Mouse (Mus musculus): ENCODE measurements around the gene Mlf1. TPM values are rescaled to one million over a fixed set of nuclear protein-coding genes. Genes with fewer than 3 reads are reported as not detected.
A peak's percentile ranks its signal among the peaks of the same experiment; 100 is the strongest.

Gene Mlf1
- 4.8 and 5.6 TPM in 2 replicates for polyA plus RNA-seq (2014; fragmentation: Nextera tagmentation; extraction: Ambion mirVana)

DNA sequence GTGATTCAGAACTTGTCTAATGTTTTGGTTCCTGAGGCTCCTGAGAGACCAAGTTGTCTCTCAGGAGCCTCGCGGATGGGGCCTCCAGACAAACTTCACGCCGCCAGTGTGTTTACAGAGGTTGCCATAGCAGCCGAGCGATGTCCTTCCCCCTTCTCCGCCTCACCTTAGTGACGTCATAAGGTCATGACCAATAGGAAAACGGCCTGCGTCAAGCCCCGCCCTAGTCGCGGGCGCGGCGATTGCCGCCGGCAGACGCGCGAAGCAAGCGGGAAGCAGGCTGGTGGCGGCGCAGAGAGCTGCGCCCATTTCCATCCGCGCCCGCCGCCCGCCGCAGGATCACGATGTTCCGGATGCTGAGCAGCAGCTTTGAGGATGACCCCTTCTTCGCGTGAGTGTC lies at the start of gene Mlf1:
Gene Mlf1 (plus strand): TSS at position 226 of the 400 bp plus-strand sequence.
- peak within 1 kb of the TSS; percentile 46 for H3K4me3 ChIP-seq (ENCODE audit: low read depth, low read length)
- ATAC-seq (replicated peaks; ENCODE audit: low FRiP score): peak; percentile 94
- H3K9ac ChIP-seq (ENCODE audit: low read depth, low read length): peak within 1 kb of the TSS; percentile 37; the same call in 1 of the 2 replicates
- H3K9me3 ChIP-seq (ENCODE audit: control insufficient read depth, low read length): no peaks in the 10 kb centered on the region
- peaks cover 10% of the 10 kb centered on the region; the same call in 1 of the 2 replicates for H3K27me3 ChIP-seq (replicated peaks; ENCODE audit: control insufficient read depth, insufficient read depth, low read length)
- no peaks in the 10 kb centered on the region for H3K36me3 ChIP-seq (ENCODE audit: control insufficient read depth, insufficient read depth, low read length)
- peak; percentile 79 for DNase-seq (ENCODE audit: low spot score)
- peak within 1 kb of the TSS; percentile 80 for H3K4me2 ChIP-seq
- no peaks in the 10 kb centered on the region for H3K4me1 ChIP-seq (replicated peaks; ENCODE audit: control insufficient read depth, insufficient read depth, low read length)
- no peak within 1 kb of the TSS for H3K27ac ChIP-seq (ENCODE audit: low read depth, low read length)
- under 1% methylated on average over 34 of the region's 35 CpGs for WGBS

DNA sequence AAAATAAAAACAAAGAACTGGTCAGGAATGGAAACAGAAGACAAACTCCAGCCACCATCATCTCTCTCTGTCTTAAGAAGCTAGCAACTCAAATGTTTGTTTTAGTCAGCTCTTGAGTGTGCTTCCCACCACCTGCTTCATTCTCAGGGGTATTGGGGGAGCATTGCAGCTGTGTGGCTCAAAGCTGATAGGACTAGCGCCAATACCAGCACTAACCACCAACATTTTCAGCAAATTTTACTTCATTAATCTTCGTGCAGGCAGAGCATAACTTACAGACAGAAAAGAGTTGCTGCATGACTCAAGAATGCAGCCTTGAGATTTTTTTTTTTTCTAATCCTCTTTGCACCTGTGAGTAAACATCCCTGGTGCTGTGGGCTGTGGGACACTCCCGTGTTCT lies 34.3 kb upstream of the Mlf1 start:
- Histone ChIP-seq H3K9me3 (ENCODE audit: control insufficient read depth, low read length) (no peaks in the 10 kb centered on the region), H3K27me3 (replicated peaks; ENCODE audit: control insufficient read depth, insufficient read depth, low read length) (no peaks in the 10 kb centered on the region), H3K4me1 (replicated peaks; ENCODE audit: control insufficient read depth, insufficient read depth, low read length) (no peaks in the 10 kb centered on the region), H3K9ac (ENCODE audit: low read depth, low read length) (no peak overlapping the region), H3K4me3 (ENCODE audit: low read depth, low read length) (no peak overlapping the region), H3K4me2 (no peak overlapping the region), H3K27ac (ENCODE audit: low read depth, low read length) (no peak overlapping the region), H3K36me3 (ENCODE audit: control insufficient read depth, insufficient read depth, low read length) (no peaks in the 10 kb centered on the region)
- WGBS: 57% methylated on average over 3 of the region's 3 CpGs
- ATAC-seq (replicated peaks; ENCODE audit: low FRiP score): no peak
- no peak for DNase-seq (ENCODE audit: low spot score)

DNA sequence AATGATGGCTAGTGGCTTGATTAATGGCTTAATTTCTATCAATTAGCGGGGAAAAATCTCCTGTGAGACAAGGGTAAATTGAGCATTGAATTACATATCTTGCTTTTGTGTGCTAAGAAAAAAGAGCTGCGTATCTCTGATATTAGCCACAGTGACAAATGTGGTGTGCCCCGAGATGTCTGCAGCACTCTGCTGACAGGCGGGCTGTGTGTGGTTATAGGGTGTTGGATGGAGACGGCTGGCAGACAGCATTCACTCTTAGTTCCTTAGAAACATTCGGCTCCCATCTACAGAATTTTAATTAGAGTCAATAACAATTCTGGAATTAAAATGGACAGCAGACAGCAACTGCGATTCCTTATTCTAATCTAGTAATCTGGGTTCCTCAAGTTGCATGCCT lies 33.0 kb upstream of the Mlf1 start:
- Histone ChIP-seq H3K4me2 (no peak overlapping the region), H3K27ac (ENCODE audit: low read depth, low read length) (no peak overlapping the region), H3K27me3 (replicated peaks; ENCODE audit: control insufficient read depth, insufficient read depth, low read length) (no peaks in the 10 kb centered on the region), H3K4me1 (replicated peaks; ENCODE audit: control insufficient read depth, insufficient read depth, low read length) (no peaks in the 10 kb centered on the region), H3K4me3 (ENCODE audit: low read depth, low read length) (no peak overlapping the region), H3K36me3 (ENCODE audit: control insufficient read depth, insufficient read depth, low read length) (no peaks in the 10 kb centered on the region), H3K9me3 (ENCODE audit: control insufficient read depth, low read length) (no peaks in the 10 kb centered on the region), H3K9ac (ENCODE audit: low read depth, low read length) (no peak overlapping the region)
- DNase-seq (ENCODE audit: low spot score): no peak
- WGBS: 67% methylated on average over 7 of the region's 7 CpGs
- ATAC-seq (replicated peaks; ENCODE audit: low FRiP score): no peak

DNA sequence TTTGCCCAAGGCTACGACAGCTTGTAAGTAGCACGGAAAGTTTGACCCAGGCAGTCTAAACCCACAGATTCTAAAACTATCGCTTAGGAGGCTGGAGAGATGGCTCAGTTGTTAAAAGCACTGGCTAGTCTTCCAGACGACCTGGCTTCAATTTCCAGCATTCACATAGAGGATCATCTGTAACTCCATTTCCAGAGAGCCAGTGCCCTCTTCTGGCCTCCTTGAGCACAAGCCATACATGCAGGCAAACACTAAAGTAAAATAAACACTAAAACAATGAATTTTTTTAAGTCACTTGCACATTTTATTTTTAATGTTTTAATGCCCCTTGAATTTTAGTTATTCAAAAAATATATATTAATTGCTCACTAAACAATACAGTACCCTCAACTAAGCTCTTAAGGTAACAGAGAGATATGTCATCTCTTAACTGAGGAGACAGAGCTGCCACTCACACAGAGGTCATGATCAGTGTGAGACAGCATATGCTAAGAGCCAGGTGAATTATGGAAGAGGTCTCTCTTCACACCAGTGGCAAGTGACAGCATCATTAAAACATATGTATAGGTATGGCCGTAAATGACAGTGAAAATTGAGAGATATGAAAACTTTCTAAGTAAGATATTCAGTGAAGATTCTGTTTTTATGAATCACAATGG lies 30.8 kb upstream of the Mlf1 start:
- no peak overlapping the region for H3K4me3 ChIP-seq (ENCODE audit: low read depth, low read length)
- H3K27ac ChIP-seq (ENCODE audit: low read depth, low read length): no peak overlapping the region
- DNase-seq (ENCODE audit: low spot score): no peak
- no peaks in the 10 kb centered on the region for H3K4me1 ChIP-seq (replicated peaks; ENCODE audit: control insufficient read depth, insufficient read depth, low read length)
- ATAC-seq (replicated peaks; ENCODE audit: low FRiP score): no peak
- H3K27me3 ChIP-seq (replicated peaks; ENCODE audit: control insufficient read depth, insufficient read depth, low read length): no peaks in the 10 kb centered on the region
- H3K4me2 ChIP-seq: no peak overlapping the region
- H3K36me3 ChIP-seq (ENCODE audit: control insufficient read depth, insufficient read depth, low read length): no peaks in the 10 kb centered on the region
- H3K9ac ChIP-seq (ENCODE audit: low read depth, low read length): no peak overlapping the region
- WGBS: 54% methylated on average over 5 of the region's 5 CpGs
- no peaks in the 10 kb centered on the region for H3K9me3 ChIP-seq (ENCODE audit: control insufficient read depth, low read length)

DNA sequence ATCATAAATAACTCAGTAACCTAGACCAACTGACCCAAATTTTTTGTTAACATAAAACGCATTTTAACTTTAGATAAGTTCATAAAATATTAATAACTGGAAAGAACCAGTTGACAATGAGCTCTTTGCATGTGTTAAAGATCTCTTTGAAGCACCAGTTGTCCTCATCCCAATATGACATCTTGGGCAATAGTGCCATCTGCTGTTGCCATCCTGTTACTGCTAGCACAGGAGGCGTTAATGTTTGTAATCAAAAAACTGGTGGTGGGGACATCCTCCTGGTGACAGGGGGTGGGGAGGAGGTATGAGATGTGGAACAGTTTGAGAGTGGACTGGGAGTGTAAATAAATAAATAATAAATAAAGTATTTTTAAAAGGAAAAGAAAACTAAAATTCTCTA lies 29.3 kb upstream of the Mlf1 start:
- no peak overlapping the region for H3K4me2 ChIP-seq
- H3K4me1 ChIP-seq (replicated peaks; ENCODE audit: control insufficient read depth, insufficient read depth, low read length): no peaks in the 10 kb centered on the region
- no peaks in the 10 kb centered on the region for H3K9me3 ChIP-seq (ENCODE audit: control insufficient read depth, low read length)
- H3K9ac ChIP-seq (ENCODE audit: low read depth, low read length): no peak overlapping the region
- 10% methylated on average over 2 of the region's 2 CpGs for WGBS
- no peak overlapping the region for H3K4me3 ChIP-seq (ENCODE audit: low read depth, low read length)
- DNase-seq (ENCODE audit: low spot score) (no peak), ATAC-seq (replicated peaks; ENCODE audit: low FRiP score) (no peak)
- no peak overlapping the region for H3K27ac ChIP-seq (ENCODE audit: low read depth, low read length)
- H3K27me3 ChIP-seq (replicated peaks; ENCODE audit: control insufficient read depth, insufficient read depth, low read length): no peaks in the 10 kb centered on the region
- H3K36me3 ChIP-seq (ENCODE audit: control insufficient read depth, insufficient read depth, low read length): no peaks in the 10 kb centered on the region

DNA sequence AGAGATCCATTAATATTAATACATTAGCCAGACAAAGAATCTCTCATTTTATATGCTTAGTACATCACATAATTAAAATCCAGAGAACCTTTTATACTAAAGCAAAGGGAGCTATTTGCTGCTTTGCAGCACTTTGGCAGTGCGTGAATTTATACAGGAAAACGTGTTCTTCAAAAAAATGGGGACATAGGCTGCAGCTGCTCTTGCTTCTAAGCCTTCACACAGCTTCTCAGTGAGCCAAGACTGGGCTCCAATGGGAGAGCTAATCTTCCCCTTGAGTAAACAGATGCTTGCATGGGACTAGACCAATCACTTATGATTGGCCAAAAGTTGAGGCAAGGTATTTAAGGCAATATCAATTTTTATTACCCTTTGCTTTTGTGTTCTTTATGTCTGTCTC lies 27.2 kb upstream of the Mlf1 start:
- Histone ChIP-seq H3K9ac (ENCODE audit: low read depth, low read length) (no peak overlapping the region), H3K4me1 (replicated peaks; ENCODE audit: control insufficient read depth, insufficient read depth, low read length) (no peaks in the 10 kb centered on the region), H3K9me3 (ENCODE audit: control insufficient read depth, low read length) (no peaks in the 10 kb centered on the region), H3K36me3 (ENCODE audit: control insufficient read depth, insufficient read depth, low read length) (no peaks in the 10 kb centered on the region), H3K27ac (ENCODE audit: low read depth, low read length) (no peak overlapping the region), H3K4me2 (no peak overlapping the region), H3K27me3 (replicated peaks; ENCODE audit: control insufficient read depth, insufficient read depth, low read length) (no peaks in the 10 kb centered on the region), H3K4me3 (ENCODE audit: low read depth, low read length) (no peak overlapping the region)
- DNase-seq (ENCODE audit: low spot score): no peak
- 79% methylated on average over 2 of the region's 2 CpGs for WGBS
- ATAC-seq (replicated peaks; ENCODE audit: low FRiP score): no peak

DNA sequence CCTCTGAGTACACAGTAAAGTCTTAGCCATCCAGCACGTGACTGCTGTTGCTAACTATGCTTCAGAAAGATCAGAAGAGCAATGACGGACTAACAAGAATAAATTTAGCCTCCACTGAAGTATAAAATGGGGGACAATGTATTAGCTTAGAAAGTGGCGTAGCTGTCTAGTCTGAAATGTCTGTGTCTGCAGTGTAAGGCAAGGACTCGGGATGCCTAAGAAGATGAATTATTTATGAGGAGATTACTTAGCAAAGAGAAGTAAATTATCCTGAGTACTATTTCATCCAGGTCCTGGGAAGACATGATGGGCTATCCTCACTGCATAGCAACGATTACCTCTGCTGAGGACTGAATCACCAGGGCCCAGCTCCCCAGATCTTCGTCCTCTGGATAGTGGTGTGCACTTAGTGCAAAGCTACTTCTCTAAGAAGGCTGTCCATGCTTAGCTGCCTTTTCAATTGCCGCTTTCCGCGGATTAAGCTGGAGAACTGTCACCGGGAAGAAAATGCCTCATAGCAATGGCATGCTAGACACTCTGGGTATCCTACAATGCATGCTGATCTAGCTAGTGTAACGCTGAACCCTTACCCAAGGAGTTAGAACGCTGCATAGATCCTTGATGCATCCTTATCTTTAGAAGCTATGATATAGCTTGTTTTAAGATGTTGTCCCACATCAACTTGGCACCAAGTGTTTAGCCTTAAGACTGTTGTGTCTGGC lies 22.3 kb upstream of the Mlf1 start:
- ATAC-seq (replicated peaks; ENCODE audit: low FRiP score): no peak
- 78% methylated on average over 12 of the region's 12 CpGs for WGBS

DNA sequence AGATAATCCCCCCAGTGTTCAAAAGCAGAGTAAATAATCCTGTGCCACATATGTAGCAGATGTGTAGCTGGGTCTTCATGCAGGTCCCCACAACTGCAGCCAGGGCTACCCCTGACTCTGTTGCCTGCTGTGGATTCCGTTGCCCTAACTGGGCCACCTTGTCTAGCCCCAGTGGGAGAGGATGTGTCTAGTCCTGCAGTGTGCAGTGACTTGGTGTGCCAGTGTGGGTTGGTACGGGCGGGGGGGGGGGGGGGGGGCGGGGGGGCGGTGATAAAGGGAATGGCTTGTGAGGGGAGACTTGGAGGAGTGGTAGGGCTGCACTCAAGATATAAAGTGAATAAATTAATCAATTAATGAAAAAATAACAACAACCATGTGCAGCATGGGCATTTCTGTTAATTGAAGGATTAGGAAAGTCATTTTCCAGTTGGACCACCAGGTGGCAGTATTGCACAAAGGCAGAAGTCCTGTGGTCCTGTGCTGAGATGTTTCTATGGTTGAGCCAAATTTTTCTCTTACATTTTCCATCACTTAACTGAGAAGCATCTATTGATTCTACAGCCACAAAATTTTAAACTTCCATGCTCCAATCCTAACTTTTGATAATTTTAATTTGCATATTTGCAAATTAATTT lies 21.7 kb upstream of the Mlf1 start:
- H3K27me3 ChIP-seq (replicated peaks; ENCODE audit: control insufficient read depth, insufficient read depth, low read length): no peaks in the 10 kb centered on the region
- H3K9me3 ChIP-seq (ENCODE audit: control insufficient read depth, low read length): peaks cover 3% of the 10 kb centered on the region; the same call in 1 of the 2 replicates
- ATAC-seq (replicated peaks; ENCODE audit: low FRiP score): no peak; the same call in 1 of the 2 replicates
- H3K27ac ChIP-seq (ENCODE audit: low read depth, low read length): no peak overlapping the region
- H3K4me3 ChIP-seq (ENCODE audit: low read depth, low read length): no peak overlapping the region
- 2% methylated on average over 3 of the region's 5 CpGs for WGBS
- H3K4me2 ChIP-seq: no peak overlapping the region
- no peaks in the 10 kb centered on the region for H3K4me1 ChIP-seq (replicated peaks; ENCODE audit: control insufficient read depth, insufficient read depth, low read length)
- no peak overlapping the region for H3K9ac ChIP-seq (ENCODE audit: low read depth, low read length)
- H3K36me3 ChIP-seq (ENCODE audit: control insufficient read depth, insufficient read depth, low read length): peaks cover 2% of the 10 kb centered on the region; the same call in 1 of the 2 replicates
- no peak for DNase-seq (ENCODE audit: low spot score)

More for the DNA sequence above, 22.3 kb upstream of the Mlf1 start:
- H3K4me3 ChIP-seq (ENCODE audit: low read depth, low read length): no peak overlapping the region
- no peaks in the 10 kb centered on the region for H3K4me1 ChIP-seq (replicated peaks; ENCODE audit: control insufficient read depth, insufficient read depth, low read length)
- no peaks in the 10 kb centered on the region for H3K9me3 ChIP-seq (ENCODE audit: control insufficient read depth, low read length)
- no peaks in the 10 kb centered on the region for H3K36me3 ChIP-seq (ENCODE audit: control insufficient read depth, insufficient read depth, low read length)
- H3K27me3 ChIP-seq (replicated peaks; ENCODE audit: control insufficient read depth, insufficient read depth, low read length): no peaks in the 10 kb centered on the region
- H3K9ac ChIP-seq (ENCODE audit: low read depth, low read length): no peak overlapping the region
- no peak overlapping the region for H3K27ac ChIP-seq (ENCODE audit: low read depth, low read length)
- DNase-seq (ENCODE audit: low spot score): no peak
- H3K4me2 ChIP-seq: no peak overlapping the region

Data from liver, embryonic 11.5 days (tissue).